Mouse (Mus musculus) forebrain, postnatal 0 days (tissue): ENCODE measurements at regions not wholly inside any gene's neighbourhood (a gene's known extent, or its start where the extent isn't known, plus 50 kb on each side); places are given as distances from the start of the nearest gene placed in this dataset.

Source experiments
- ATAC-seq: fragments of 200-750 bp; cut with Nextera tagmentation; 2 replicates; pipeline ENCODE4 v1.8.0; 2017; ENCODE audit warnings: mild to moderate bottlenecking, moderate library complexity
- DNase-seq: peaks from one replicate; pipeline ENCODE4 v3.0.0-alpha.2; 2015
- H3K27ac ChIP-seq: fragments of 300-500 bp; sonication (generic); 2 replicates; pipeline ENCODE4 v1.5.1; 2014; ENCODE audit warnings: low read depth, mild to moderate bottlenecking, antibody characterized with exemption, low read length, moderate library complexity, mixed read lengths
- H3K27me3 ChIP-seq: fragments of 300-500 bp; sonication (generic); 2 replicates; pipeline ENCODE4 v1.6.1; 2014; ENCODE audit warnings: mild to moderate bottlenecking, low read length, mixed read lengths; ENCODE audit not compliant: insufficient read depth
- H3K36me3 ChIP-seq: fragments of 300-500 bp; sonication (generic); 2 replicates; pipeline ENCODE4 v1.6.1; 2014; ENCODE audit warnings: mild to moderate bottlenecking, moderate library complexity; ENCODE audit not compliant: insufficient read depth
- H3K4me1 ChIP-seq: fragments of 300-500 bp; sonication (generic); 2 replicates; pipeline ENCODE4 v1.6.1; 2014; ENCODE audit warnings: antibody characterized with exemption; ENCODE audit not compliant: insufficient read depth
- H3K4me2 ChIP-seq: fragments of 300-500 bp; sonication (generic); 2 replicates; pipeline ENCODE4 v1.6.1; 2014; ENCODE audit warnings: low read depth, mild to moderate bottlenecking, moderate library complexity
- H3K4me3 ChIP-seq: fragments of 300-500 bp; sonication (generic); 2 replicates; pipeline ENCODE4 v1.5.1; 2014; ENCODE audit warnings: low read depth, low read length, mixed read lengths
- H3K9ac ChIP-seq: fragments of 300-500 bp; sonication (generic); 2 replicates; pipeline ENCODE4 v1.6.1; 2014; ENCODE audit warnings: mild to moderate bottlenecking
- H3K9me3 ChIP-seq: fragments of 300-500 bp; sonication (generic); 2 replicates; pipeline ENCODE4 v1.6.1; 2016; ENCODE audit warnings: low read length
- CTCF ChIP-seq: sonication (generic); IDR thresholded peaks from 2 replicates; pipeline ENCODE4 v1.5.1; 2016; ENCODE audit warnings: antibody characterized with exemption, control low read depth, low read depth
- WGBS: fragments of 180-500 bp; shearing (Covaris S2); extraction: QIAGEN DNeasy Blood & Tissue Kit; methylation state at CpG from one replicate; pipeline ENCODE4 v1.1.7; 2014; 5-methylcytosine and 5-hydroxymethylcytosine counted together

DNA sequence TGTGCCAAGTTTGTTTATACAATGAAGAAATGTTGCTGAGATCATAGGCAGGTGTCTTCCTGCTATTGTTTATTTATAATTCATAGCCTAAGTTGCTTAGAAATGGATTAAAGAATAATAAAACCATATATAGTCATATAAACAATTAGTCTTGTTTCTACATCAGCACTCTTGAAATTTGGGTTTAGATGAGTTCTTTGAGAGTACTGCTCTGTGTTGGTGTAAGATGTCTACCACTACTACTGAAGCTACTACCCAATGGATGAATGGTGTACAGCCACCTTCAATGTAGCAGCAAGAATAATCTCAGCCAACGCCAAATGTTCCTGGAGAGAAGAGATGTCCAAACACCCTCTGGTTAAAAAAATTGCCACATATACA is 436.0 kb downstream of the Meis1 start:
- ATAC-seq (no peak), DNase-seq (no peak)
- Histone ChIP-seq H3K27ac (no peak overlapping the region), H3K4me1 (peaks cover 10% of the 10 kb centered on the region; the same call in 1 of the 2 replicates), H3K36me3 (no peaks in the 10 kb centered on the region), H3K9me3 (no peaks in the 10 kb centered on the region), H3K27me3 (no peaks in the 10 kb centered on the region; the same call in 1 of the 2 replicates), H3K4me2 (no peak overlapping the region), H3K9ac (no peak overlapping the region), H3K4me3 (no peak overlapping the region)
- 82% methylated on average over 1 of the region's 1 CpGs for whole genome bisulfite sequencing
- no peak for TF ChIP-seq CTCF

DNA sequence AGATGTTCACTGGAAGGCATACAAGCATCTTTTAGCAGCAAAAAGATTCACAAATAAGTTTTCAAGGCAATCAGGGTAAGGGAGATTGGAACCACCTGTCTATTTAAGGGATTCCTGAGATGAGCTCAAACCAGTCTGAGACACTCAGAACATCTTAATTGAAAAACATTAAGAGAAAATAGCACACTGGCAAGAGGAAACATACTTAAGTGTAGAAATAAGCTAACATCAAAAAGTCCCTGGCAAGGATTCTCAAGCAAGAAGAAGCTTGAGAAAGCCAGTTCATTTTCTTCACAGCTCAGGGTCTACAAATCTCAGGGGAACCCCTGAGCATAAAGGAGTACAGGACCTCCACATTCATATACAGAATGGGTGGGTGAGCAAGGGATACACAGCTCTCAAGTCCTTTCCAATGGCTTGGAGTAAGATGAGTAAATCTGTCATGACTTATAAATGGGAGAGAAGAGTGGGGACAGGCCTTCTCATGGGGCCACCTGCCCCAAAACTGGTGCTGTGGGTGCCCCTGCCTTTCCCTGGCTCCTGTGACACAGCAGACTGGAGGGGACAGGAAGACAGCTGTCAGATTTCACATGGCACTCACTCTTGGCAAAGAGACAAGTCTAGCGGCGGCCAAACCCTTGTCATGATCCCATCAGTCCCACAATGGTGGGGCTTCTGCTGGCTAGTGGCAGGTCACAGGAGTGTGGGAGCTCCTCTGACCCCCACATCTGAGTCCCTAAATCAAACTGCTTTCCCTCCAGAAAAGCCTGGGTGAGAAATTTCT is 436.6 kb downstream of the Meis1 start:
- WGBS: 50% methylated on average over 2 of the region's 2 CpGs
- Histone ChIP-seq H3K27ac (no peak overlapping the region), H3K4me3 (no peak overlapping the region), H3K4me1 (peaks cover 10% of the 10 kb centered on the region; the same call in 1 of the 2 replicates), H3K36me3 (no peaks in the 10 kb centered on the region), H3K9me3 (no peaks in the 10 kb centered on the region), H3K9ac (no peak overlapping the region), H3K4me2 (no peak overlapping the region), H3K27me3 (no peaks in the 10 kb centered on the region; the same call in 1 of the 2 replicates)
- peak; percentile 24 for DNase-seq
- no peak for TF ChIP-seq CTCF
- no peak for ATAC-seq

DNA sequence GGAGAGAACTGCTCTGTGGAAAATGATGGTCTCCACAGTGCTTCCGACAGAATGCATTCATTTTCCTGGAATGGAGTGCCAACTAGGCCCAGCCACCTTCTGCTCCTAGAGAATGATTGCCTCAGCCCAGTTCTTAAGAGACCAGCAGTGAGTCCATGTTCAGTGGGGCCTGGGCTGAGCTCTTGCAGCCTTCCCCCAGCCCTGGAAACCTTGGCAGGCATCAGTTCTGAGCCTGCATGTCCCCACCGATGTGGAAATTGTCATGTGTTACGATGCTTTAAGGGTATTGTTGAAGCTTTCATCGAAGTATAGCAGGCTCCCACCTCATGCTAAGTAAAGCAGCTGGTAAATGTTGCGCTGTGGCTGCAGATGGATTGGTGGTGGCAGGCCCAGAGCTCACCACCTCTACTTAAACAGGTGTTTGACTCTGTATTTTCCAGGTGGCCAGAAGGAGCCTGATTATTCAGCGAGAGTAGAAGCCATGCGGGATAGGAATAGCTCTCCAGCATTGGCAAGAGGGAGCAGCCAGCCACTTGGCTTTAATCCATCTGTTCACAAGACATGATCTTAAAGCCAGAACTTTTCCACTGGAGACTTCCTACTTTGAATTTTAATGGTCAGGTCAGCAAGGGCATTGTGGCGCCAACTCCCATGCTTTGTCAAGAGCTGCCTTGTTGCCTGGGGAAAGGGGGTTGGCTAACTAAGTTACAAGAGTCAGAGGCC is 437.5 kb downstream of the Meis1 start:
- 50% methylated on average over 8 of the region's 8 CpGs for WGBS
- H3K27me3 ChIP-seq: no peaks in the 10 kb centered on the region; the same call in 1 of the 2 replicates
- H3K27ac ChIP-seq: no peak overlapping the region
- no peak overlapping the region for H3K9ac ChIP-seq
- no peaks in the 10 kb centered on the region for H3K36me3 ChIP-seq
- H3K4me2 ChIP-seq: no peak overlapping the region
- ATAC-seq (peak; percentile 76), DNase-seq (peak; percentile 49)
- no peak for TF ChIP-seq CTCF
- peaks cover 10% of the 10 kb centered on the region; the same call in 1 of the 2 replicates for H3K4me1 ChIP-seq
- H3K9me3 ChIP-seq: no peaks in the 10 kb centered on the region
- no peak overlapping the region for H3K4me3 ChIP-seq

DNA sequence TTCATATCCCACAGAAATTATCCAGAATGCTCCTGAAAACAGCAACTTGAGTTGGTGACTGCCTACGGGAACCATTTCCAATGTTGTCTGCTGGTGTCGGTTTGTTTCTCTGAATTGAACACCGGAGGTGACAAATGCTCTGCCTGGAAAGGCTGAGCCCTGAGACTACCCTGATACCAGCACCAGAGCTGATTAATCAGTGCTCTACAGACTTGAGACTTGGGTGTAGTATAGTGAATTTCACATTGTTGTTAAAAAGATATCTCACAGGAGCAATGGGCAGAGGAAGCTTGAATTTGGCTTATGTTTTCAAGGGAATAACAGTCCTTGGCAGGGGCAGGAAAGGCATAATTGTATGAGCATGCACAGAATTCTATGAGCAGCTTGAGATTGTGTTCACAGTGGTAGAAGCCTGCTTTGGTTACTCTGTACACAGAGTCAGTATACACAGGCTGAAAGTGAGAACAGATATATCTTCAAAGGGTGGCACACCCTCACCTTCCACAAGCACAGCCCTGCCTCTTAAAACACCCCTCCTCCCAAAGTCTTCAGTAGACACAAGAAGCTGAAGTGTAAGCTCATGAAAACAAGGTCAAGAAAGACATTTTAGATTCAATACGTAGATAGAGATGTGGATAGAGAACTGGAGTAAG is 447.1 kb downstream of the Meis1 start:
- DNase-seq (no peak), ATAC-seq (no peak)
- H3K27ac ChIP-seq: no peak overlapping the region
- TF ChIP-seq CTCF: no peak
- H3K4me2 ChIP-seq: no peak overlapping the region
- H3K36me3 ChIP-seq: no peaks in the 10 kb centered on the region
- 90% methylated on average over 4 of the region's 4 CpGs for WGBS
- H3K27me3 ChIP-seq: no peaks in the 10 kb centered on the region
- H3K4me1 ChIP-seq: no peaks in the 10 kb centered on the region
- no peaks in the 10 kb centered on the region for H3K9me3 ChIP-seq
- H3K9ac ChIP-seq: no peak overlapping the region
- H3K4me3 ChIP-seq: no peak overlapping the region

DNA sequence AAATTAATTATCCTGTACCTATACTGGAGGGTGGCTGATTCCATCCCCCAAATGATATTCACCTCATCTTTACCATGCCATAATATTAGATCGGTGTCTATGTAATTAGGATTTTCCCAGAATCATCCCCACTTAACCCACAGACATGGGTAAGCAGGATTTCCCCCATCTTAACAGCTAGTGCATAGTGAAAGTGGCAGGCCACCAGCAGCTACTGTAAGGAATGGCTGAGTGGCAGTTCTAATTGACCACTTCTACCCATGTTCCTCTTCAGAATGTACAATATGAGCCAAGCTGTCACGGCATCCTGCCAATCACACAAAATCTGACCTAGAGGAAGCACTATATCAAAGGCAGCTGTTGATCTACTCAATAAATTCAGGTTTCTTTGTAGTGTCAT is 455.8 kb downstream of the Meis1 start:
- H3K4me2 ChIP-seq: no peak overlapping the region
- H3K27me3 ChIP-seq: no peaks in the 10 kb centered on the region
- ATAC-seq (no peak), DNase-seq (no peak)
- H3K9ac ChIP-seq: no peak overlapping the region
- no peak overlapping the region for H3K4me3 ChIP-seq
- WGBS: 92% methylated on average over 2 of the region's 2 CpGs
- no peaks in the 10 kb centered on the region for H3K36me3 ChIP-seq
- TF ChIP-seq CTCF: no peak
- H3K9me3 ChIP-seq: no peaks in the 10 kb centered on the region
- H3K27ac ChIP-seq: no peak overlapping the region
- no peaks in the 10 kb centered on the region for H3K4me1 ChIP-seq

DNA sequence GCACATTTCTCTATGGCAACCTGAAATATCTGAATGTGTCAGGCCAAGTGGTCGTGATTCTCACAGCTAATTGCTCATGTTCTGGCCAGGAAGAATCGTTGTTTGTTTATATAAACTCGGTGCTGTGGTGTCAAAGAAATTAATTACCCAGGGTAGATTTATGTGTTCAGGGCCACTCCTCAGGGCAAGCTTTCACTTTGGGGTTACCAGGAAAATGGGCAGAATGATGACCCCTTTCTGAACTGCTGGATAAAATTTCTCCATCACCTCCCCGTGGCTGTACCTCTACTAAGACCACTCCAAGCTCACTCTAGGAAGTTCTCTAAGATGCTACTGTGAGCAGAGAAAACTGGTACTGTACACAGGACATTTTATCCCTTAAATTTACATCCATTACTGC is 460.1 kb downstream of the Meis1 start:
- H3K36me3 ChIP-seq: no peaks in the 10 kb centered on the region
- 41% methylated on average over 4 of the region's 4 CpGs for WGBS
- no peak for TF ChIP-seq CTCF
- no peak overlapping the region for H3K4me2 ChIP-seq
- H3K9ac ChIP-seq: no peak overlapping the region
- H3K9me3 ChIP-seq: no peaks in the 10 kb centered on the region
- no peaks in the 10 kb centered on the region for H3K27me3 ChIP-seq
- H3K4me3 ChIP-seq: no peak overlapping the region
- no peak overlapping the region for H3K27ac ChIP-seq
- no peak for DNase-seq
- no peaks in the 10 kb centered on the region for H3K4me1 ChIP-seq
- no peak for ATAC-seq

DNA sequence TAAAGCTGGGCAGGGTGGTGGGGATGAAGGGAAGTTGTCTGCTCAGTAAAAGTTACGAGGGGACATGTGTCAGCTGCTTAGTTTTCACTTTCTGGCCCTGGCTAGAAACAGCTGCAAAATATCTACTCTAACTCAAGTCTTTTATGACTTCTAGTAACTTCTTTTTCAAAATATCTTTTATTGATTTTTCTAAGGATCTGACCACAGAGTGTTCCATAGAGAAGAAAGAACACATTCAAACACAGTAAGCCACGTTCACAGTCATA is 483.3 kb downstream of the Meis1 start:
- Histone ChIP-seq H3K9me3 (no peaks in the 10 kb centered on the region), H3K4me3 (no peak overlapping the region), H3K36me3 (no peaks in the 10 kb centered on the region), H3K27ac (no peak overlapping the region), H3K27me3 (no peaks in the 10 kb centered on the region), H3K9ac (no peak overlapping the region), H3K4me2 (no peak overlapping the region), H3K4me1 (no peaks in the 10 kb centered on the region)
- no peak for ATAC-seq
- TF ChIP-seq CTCF: no peak
- no peak for DNase-seq
- WGBS: 67% methylated on average over 2 of the region's 2 CpGs
